Mouse (Mus musculus): Measurements from ENCODE around the gene Aicda. TPM values are rescaled to one million over a fixed set of nuclear protein-coding genes. Genes with fewer than 3 reads are reported as not detected.

The Aicda gene
- total RNA-seq, 1 experiment from 2014 or later, result not detected

- no peak for ATAC-seq (replicated peaks; ENCODE audit: insufficient number of reproducible peaks, low FRiP score, low TSS enrichment, poor library complexity, severe bottlenecking)
These were observed 43.0 kb downstream of the Aicda start for GRCm38 (mm10) chr6:122596608-122597007.

- peak; percentile 37; the same call in 1 of the 2 replicates for ATAC-seq (replicated peaks; ENCODE audit: insufficient number of reproducible peaks, low FRiP score, low TSS enrichment, poor library complexity, severe bottlenecking)
These were observed 44.4 kb downstream of the Aicda start for GRCm38 (mm10) chr6:122598014-122598413.

GRCm38 (mm10) chr6:122598436-122598835, 44.8 kb downstream of the Aicda start:
- ATAC-seq (replicated peaks; ENCODE audit: insufficient number of reproducible peaks, low FRiP score, low TSS enrichment, poor library complexity, severe bottlenecking), result no peak; the same call in 1 of the 2 replicates

- ATAC-seq (replicated peaks; ENCODE audit: insufficient number of reproducible peaks, low FRiP score, low TSS enrichment, poor library complexity, severe bottlenecking), result no peak
These were observed 45.6 kb downstream of the Aicda start for GRCm38 (mm10) chr6:122599054-122599737.

GRCm38 (mm10) chr6:122600066-122600646, 46.6 kb downstream of the Aicda start:
- no peak for ATAC-seq (replicated peaks; ENCODE audit: insufficient number of reproducible peaks, low FRiP score, low TSS enrichment, poor library complexity, severe bottlenecking)

- ATAC-seq (replicated peaks; ENCODE audit: insufficient number of reproducible peaks, low FRiP score, low TSS enrichment, poor library complexity, severe bottlenecking), result no peak
These were observed 47.4 kb downstream of the Aicda start for GRCm38 (mm10) chr6:122601031-122601430.

- no peak for ATAC-seq (replicated peaks; ENCODE audit: insufficient number of reproducible peaks, low FRiP score, low TSS enrichment, poor library complexity, severe bottlenecking)
These were observed 48.0 kb downstream of the Aicda start for GRCm38 (mm10) chr6:122601615-122602014.

GRCm38 (mm10) chr6:122602242-122602991, 48.8 kb downstream of the Aicda start, which contains the start of gene Apobec1:
Apobec1 (minus strand) TSS chr6:122602444.
- ATAC-seq (replicated peaks; ENCODE audit: insufficient number of reproducible peaks, low FRiP score, low TSS enrichment, poor library complexity, severe bottlenecking), result peak; percentile 77

GRCm38 (mm10) chr6:122602992-122603322, 49.4 kb downstream of the Aicda start:
- ATAC-seq (replicated peaks; ENCODE audit: insufficient number of reproducible peaks, low FRiP score, low TSS enrichment, poor library complexity, severe bottlenecking), result no peak

GRCm38 (mm10) chr6:122604260-122604659, 50.7 kb downstream of the Aicda start:
- ATAC-seq (replicated peaks; ENCODE audit: insufficient number of reproducible peaks, low FRiP score, low TSS enrichment, poor library complexity, severe bottlenecking), result peak; percentile 41; the same call in 1 of the 2 replicates

- no peak for ATAC-seq (replicated peaks; ENCODE audit: insufficient number of reproducible peaks, low FRiP score, low TSS enrichment, poor library complexity, severe bottlenecking)
These were observed 51.9 kb downstream of the Aicda start for GRCm38 (mm10) chr6:122605483-122605882.

GRCm38 (mm10) chr6:122606661-122607060, 53.1 kb downstream of the Aicda start:
- no peak for ATAC-seq (replicated peaks; ENCODE audit: insufficient number of reproducible peaks, low FRiP score, low TSS enrichment, poor library complexity, severe bottlenecking)

- ATAC-seq (replicated peaks; ENCODE audit: insufficient number of reproducible peaks, low FRiP score, low TSS enrichment, poor library complexity, severe bottlenecking), result no peak
These were observed 54.1 kb downstream of the Aicda start for GRCm38 (mm10) chr6:122607700-122608099.

GRCm38 (mm10) chr6:122608434-122609376, 55.1 kb downstream of the Aicda start:
- ATAC-seq (replicated peaks; ENCODE audit: insufficient number of reproducible peaks, low FRiP score, low TSS enrichment, poor library complexity, severe bottlenecking), result no peak

- ATAC-seq (replicated peaks; ENCODE audit: insufficient number of reproducible peaks, low FRiP score, low TSS enrichment, poor library complexity, severe bottlenecking), result no peak
These were observed 55.8 kb downstream of the Aicda start for GRCm38 (mm10) chr6:122609377-122609728.

- ATAC-seq (replicated peaks; ENCODE audit: insufficient number of reproducible peaks, low FRiP score, low TSS enrichment, poor library complexity, severe bottlenecking), result no peak
These were observed 56.2 kb downstream of the Aicda start, which contains the start of gene Gdf3 for GRCm38 (mm10) chr6:122609771-122610170. Gdf3 (minus strand) TSS chr6:122610087.

GRCm38 (mm10) chr6:122612426-122612825, 58.8 kb downstream of the Aicda start:
- no peak for ATAC-seq (replicated peaks; ENCODE audit: insufficient number of reproducible peaks, low FRiP score, low TSS enrichment, poor library complexity, severe bottlenecking)
